Mouse (Mus musculus) macrophage (primary cell): Measurements from ENCODE around the gene Piezo1. TPM values are rescaled to one million over a fixed set of nuclear protein-coding genes. Genes with fewer than 3 reads are reported as not detected.

Source experiments
- H3K27ac ChIP-seq: fragments of 350-480 bp; formaldehyde crosslinking; 2 replicates; pipeline ENCODE4 v1.9.0; 2021
- H3K36me3 ChIP-seq: fragments of 350-480 bp; formaldehyde crosslinking; 2 replicates; pipeline ENCODE4 v1.9.0; 2021; ENCODE audit errors: inconsistent target
- H3K4me3 ChIP-seq: fragments of 350-480 bp; formaldehyde crosslinking; 2 replicates; pipeline ENCODE4 v1.9.0; 2021; ENCODE audit errors: inconsistent target
- H3K79me2 ChIP-seq: fragments of 350-480 bp; formaldehyde crosslinking; 2 replicates; pipeline ENCODE4 v1.9.0; 2021; ENCODE audit errors: inconsistent target
- whole genome bisulfite sequencing: methylation state at CpG from one replicate; pipeline ENCODE4 v1.1.7; 2026; ENCODE audit warnings: inconsistent platforms; ENCODE audit not compliant: missing documents; 5-methylcytosine and 5-hydroxymethylcytosine counted together
- polyA plus RNA-seq: library from polyadenylated mRNA; stranded (reverse); fragments of 250-400 nt; gene quantifications from 3 replicates; pipeline ENCODE4 v1.2.4, GENCODE M21; 2018; ENCODE audit warnings: inconsistent platforms

Gene Piezo1
- polyA plus RNA-seq, 1 experiment from 2014 or later: 43.2 TPM

GRCm38 (mm10) chr8:122520611-122521010 lies 30.5 kb downstream of the Piezo1 start:
- WGBS: 91% methylated on average over 11 of the region's 11 CpGs
- Histone ChIP-seq H3K36me3 (no peaks in the 10 kb centered on the region), H3K27ac (no peak overlapping the region)

GRCm38 (mm10) chr8:122517541-122518190 lies 33.5 kb downstream of the Piezo1 start:
- Histone ChIP-seq H3K27ac (peak overlapping the region; percentile 47), H3K4me3 (no peak overlapping the region), H3K36me3 (peaks cover 11% of the 10 kb centered on the region; the same call in 1 of the 2 replicates), H3K79me2 (peaks cover 100% of the 10 kb centered on the region)
- WGBS: 39% methylated on average over 6 of the region's 6 CpGs

More at GRCm38 (mm10) chr8:122520611-122521010, 30.5 kb downstream of the Piezo1 start:
- H3K79me2 ChIP-seq: peaks cover 100% of the 10 kb centered on the region
- H3K4me3 ChIP-seq: no peak overlapping the region

- WGBS: 94% methylated on average over 14 of the region's 14 CpGs
- H3K36me3 ChIP-seq: peaks cover 28% of the 10 kb centered on the region; the same call in 1 of the 2 replicates
- no peak overlapping the region for H3K27ac ChIP-seq
- H3K79me2 ChIP-seq: peaks cover 100% of the 10 kb centered on the region
- no peak overlapping the region for H3K4me3 ChIP-seq
Observed at GRCm38 (mm10) chr8:122515699-122516098, 35.4 kb downstream of the Piezo1 start.

- Histone ChIP-seq H3K79me2 (peaks cover 100% of the 10 kb centered on the region), H3K27ac (no peak overlapping the region), H3K36me3 (peaks cover 35% of the 10 kb centered on the region; the same call in 1 of the 2 replicates), H3K4me3 (no peak overlapping the region)
- 90% methylated on average over 7 of the region's 7 CpGs for WGBS
Observed at GRCm38 (mm10) chr8:122512392-122512791, 38.7 kb downstream of the Piezo1 start.

GRCm38 (mm10) chr8:122511552-122511951 lies 39.6 kb downstream of the Piezo1 start:
- H3K36me3 ChIP-seq: peaks cover 37% of the 10 kb centered on the region; the same call in 1 of the 2 replicates
- H3K4me3 ChIP-seq: no peak overlapping the region
- H3K27ac ChIP-seq: no peak overlapping the region
- 94% methylated on average over 16 of the region's 16 CpGs for WGBS
- peaks cover 96% of the 10 kb centered on the region for H3K79me2 ChIP-seq

GRCm38 (mm10) chr8:122500856-122501255 lies 50.3 kb downstream of the Piezo1 start:
- H3K36me3 ChIP-seq: peaks cover 55% of the 10 kb centered on the region

GRCm38 (mm10) chr8:122497912-122498311 lies 53.2 kb downstream of the Piezo1 start:
- no peaks in the 10 kb centered on the region for H3K79me2 ChIP-seq
- 77% methylated on average over 16 of the region's 17 CpGs for WGBS
- no peak overlapping the region for H3K4me3 ChIP-seq
- H3K36me3 ChIP-seq: peaks cover 68% of the 10 kb centered on the region
- H3K27ac ChIP-seq: no peak overlapping the region

More at GRCm38 (mm10) chr8:122500856-122501255, 50.3 kb downstream of the Piezo1 start:
- no peak overlapping the region for H3K4me3 ChIP-seq
- H3K27ac ChIP-seq: no peak overlapping the region
- WGBS: 32% methylated on average over 10 of the region's 10 CpGs
- H3K79me2 ChIP-seq: peaks cover 4% of the 10 kb centered on the region; the same call in 1 of the 2 replicates

- 81% methylated on average over 12 of the region's 12 CpGs for WGBS
- Histone ChIP-seq H3K27ac (no peak overlapping the region), H3K36me3 (peaks cover 74% of the 10 kb centered on the region), H3K4me3 (no peak overlapping the region), H3K79me2 (no peaks in the 10 kb centered on the region)
Observed at GRCm38 (mm10) chr8:122497016-122497734, 54.0 kb downstream of the Piezo1 start.

GRCm38 (mm10) chr8:122488387-122488786 lies 62.7 kb downstream of the Piezo1 start:
- H3K27ac ChIP-seq: no peak overlapping the region
- no peak overlapping the region for H3K4me3 ChIP-seq
- WGBS: 97% methylated on average over 9 of the region's 9 CpGs
- peaks cover 96% of the 10 kb centered on the region for H3K36me3 ChIP-seq
- H3K79me2 ChIP-seq: no peaks in the 10 kb centered on the region

GRCm38 (mm10) chr8:122484831-122485230 lies 66.3 kb downstream of the Piezo1 start:
- H3K79me2 ChIP-seq: no peaks in the 10 kb centered on the region
- H3K4me3 ChIP-seq: no peak overlapping the region
- peaks cover 95% of the 10 kb centered on the region for H3K36me3 ChIP-seq

GRCm38 (mm10) chr8:122483877-122484276 lies 67.3 kb downstream of the Piezo1 start:
- 91% methylated on average over 6 of the region's 7 CpGs for WGBS
- no peaks in the 10 kb centered on the region for H3K79me2 ChIP-seq
- H3K27ac ChIP-seq: no peak overlapping the region
- H3K4me3 ChIP-seq: no peak overlapping the region
- H3K36me3 ChIP-seq: peaks cover 89% of the 10 kb centered on the region

More at GRCm38 (mm10) chr8:122484831-122485230, 66.3 kb downstream of the Piezo1 start:
- H3K27ac ChIP-seq: no peak overlapping the region
- 22% methylated on average over 12 of the region's 12 CpGs for WGBS

- H3K36me3 ChIP-seq: peaks cover 75% of the 10 kb centered on the region
- WGBS: 94% methylated on average over 8 of the region's 8 CpGs
- no peak overlapping the region for H3K27ac ChIP-seq
- H3K79me2 ChIP-seq: no peaks in the 10 kb centered on the region
- no peak overlapping the region for H3K4me3 ChIP-seq
Observed at GRCm38 (mm10) chr8:122482448-122482847, 68.7 kb downstream of the Piezo1 start.

- Histone ChIP-seq H3K36me3 (peaks cover 8% of the 10 kb centered on the region; the same call in 1 of the 2 replicates), H3K27ac (peak within 1 kb of the TSS; percentile 88), H3K79me2 (peaks cover 42% of the 10 kb centered on the region), H3K4me3 (peak within 1 kb of the TSS; percentile 79)
- WGBS: under 1% methylated on average over 83 of the region's 103 CpGs
Observed at GRCm38 (mm10) chr8:122475580-122476320, 75.4 kb downstream of the Piezo1 start, which contains the start of the genes Rnf166 and Ctu2. TSS of gene Rnf166 (minus strand) at chr8:122476064. TSS of gene Ctu2 (plus strand) at chr8:122476143.

GRCm38 (mm10) chr8:122474951-122475560 lies 76.1 kb downstream of the Piezo1 start:
- Histone ChIP-seq H3K79me2 (peaks cover 49% of the 10 kb centered on the region), H3K36me3 (peaks cover 6% of the 10 kb centered on the region; the same call in 1 of the 2 replicates), H3K4me3 (peak overlapping the region; percentile 79), H3K27ac (peak overlapping the region; percentile 88)
- 2% methylated on average over 16 of the region's 16 CpGs for WGBS
